Mouse (Mus musculus) mouse trophoblast stem cell (cell line): ENCODE data around the gene Nudt1.

Source experiments
- in situ Hi-C, 2 experiments: fragments of 300-500 bp; cut with MseI, MboI; formaldehyde crosslinking; loops; 2 replicates in 1 of 2; 3 replicates in 1 of 2; pipeline ENCODE4 v1.15.1; 2025

The Nudt1 gene

GRCm38 (mm10) chr5:140382688-140383087 is 61.2 kb downstream of the Nudt1 start:
- in situ Hi-C loops, result no loop called here

GRCm38 (mm10) chr5:140383559-140383958 is 62.1 kb downstream of the Nudt1 start:
- in situ Hi-C loops, result no loop called here

GRCm38 (mm10) chr5:140384462-140384861 is 63.0 kb downstream of the Nudt1 start:
- in situ Hi-C loops, result no loop called here

GRCm38 (mm10) chr5:140387236-140387635 is 65.8 kb downstream of the Nudt1 start:
- in situ Hi-C loops, result no loop called here
